Mouse (Mus musculus) embryonic facial prominence, embryonic 11.5 days (tissue): ENCODE measurements at regions not wholly inside any gene's neighbourhood (a gene's known extent, or its start where the extent isn't known, plus 50 kb on each side); places are given as distances from the start of the nearest gene placed in this dataset.

Source experiments
- ATAC-seq: fragments of 200-750 bp; cut with Nextera tagmentation; replicated peaks from 2 replicates; pipeline ENCODE4 v1.8.0; 2017; ENCODE audit warnings: low read depth; ENCODE audit not compliant: insufficient number of reproducible peaks, low FRiP score, low TSS enrichment
- DNase-seq: peaks from one replicate; pipeline ENCODE4 v3.0.0-alpha.2; 2015; ENCODE audit warnings: low spot score
- H3K27ac ChIP-seq: fragments of 300-500 bp; sonication (generic); replicated peaks from 2 replicates; pipeline ENCODE4 v1.5.1; 2014; ENCODE audit warnings: mild to moderate bottlenecking, low read depth, low read length, control low read depth
- H3K27me3 ChIP-seq: fragments of 300-500 bp; sonication (generic); 2 replicates; pipeline ENCODE4 v1.6.1; 2014; ENCODE audit warnings: mild to moderate bottlenecking, low read length, moderate library complexity, mixed read lengths; ENCODE audit not compliant: control insufficient read depth, insufficient read depth
- H3K36me3 ChIP-seq: fragments of 300-500 bp; sonication (generic); replicated peaks from 2 replicates; pipeline ENCODE4 v1.6.1; 2014; ENCODE audit warnings: low read depth, mild to moderate bottlenecking, low read length, moderate library complexity, mixed read lengths; ENCODE audit not compliant: control insufficient read depth, insufficient read depth
- H3K4me1 ChIP-seq: fragments of 300-500 bp; sonication (generic); 2 replicates; pipeline ENCODE4 v1.6.1; 2014; ENCODE audit warnings: low read length, mixed read lengths; ENCODE audit not compliant: control insufficient read depth, insufficient read depth
- H3K4me2 ChIP-seq: fragments of 300-500 bp; sonication (generic); 2 replicates; pipeline ENCODE4 v1.6.1; 2014; ENCODE audit warnings: low read depth, mild to moderate bottlenecking, control low read depth, low read length, moderate library complexity
- H3K4me3 ChIP-seq: fragments of 300-500 bp; sonication (generic); 2 replicates; pipeline ENCODE4 v1.5.1; 2014; ENCODE audit warnings: low read depth, low read length, control low read depth
- H3K9ac ChIP-seq: fragments of 300-500 bp; sonication (generic); replicated peaks from 2 replicates; pipeline ENCODE4 v1.6.1; 2014; ENCODE audit warnings: mild to moderate bottlenecking, control low read depth, low read length
- H3K9me3 ChIP-seq: fragments of 300-500 bp; sonication (generic); replicated peaks from 2 replicates; pipeline ENCODE4 v1.6.1; 2016; ENCODE audit warnings: mild to moderate bottlenecking, low read length, inconsistent platforms, mixed read lengths; ENCODE audit not compliant: control insufficient read depth
- WGBS: fragments of 180-500 bp; shearing (Covaris S2); extraction: QIAGEN DNeasy Blood & Tissue Kit; methylation state at CpG from one replicate; pipeline ENCODE4 v1.1.7; 2014; 5-methylcytosine and 5-hydroxymethylcytosine counted together

GRCm38 (mm10) chr3:45523281-45523680 lies 145.1 kb downstream of the Pcdh10 start:
- DNase-seq (no peak), ATAC-seq (no peak)
- 82% methylated on average over 4 of the region's 4 CpGs for WGBS
- H3K4me1 ChIP-seq = no peaks in the 10 kb centered on the region
- H3K4me3 ChIP-seq = no peak overlapping the region
- no peaks in the 10 kb centered on the region for H3K27me3 ChIP-seq
- H3K27ac ChIP-seq = no peak overlapping the region
- no peak overlapping the region for H3K4me2 ChIP-seq
- H3K36me3 ChIP-seq = no peaks in the 10 kb centered on the region
- H3K9me3 ChIP-seq = no peaks in the 10 kb centered on the region
- no peak overlapping the region for H3K9ac ChIP-seq

- H3K4me3 ChIP-seq = no peak overlapping the region
- no peaks in the 10 kb centered on the region for H3K36me3 ChIP-seq
- no peaks in the 10 kb centered on the region for H3K4me1 ChIP-seq
- no peaks in the 10 kb centered on the region for H3K9me3 ChIP-seq
- DNase-seq = no peak
- no peak overlapping the region for H3K27ac ChIP-seq
- 93% methylated on average over 3 of the region's 3 CpGs for WGBS
- H3K9ac ChIP-seq = no peak overlapping the region
- no peak overlapping the region for H3K4me2 ChIP-seq
- H3K27me3 ChIP-seq = no peaks in the 10 kb centered on the region
- ATAC-seq = no peak
These were observed 168.9 kb downstream of the Pcdh10 start for GRCm38 (mm10) chr3:45547091-45547490.

- ATAC-seq (no peak), DNase-seq (peak; percentile 81)
- Histone ChIP-seq H3K27me3 (no peaks in the 10 kb centered on the region), H3K9me3 (no peaks in the 10 kb centered on the region), H3K9ac (no peak overlapping the region), H3K4me1 (no peaks in the 10 kb centered on the region), H3K4me2 (no peak overlapping the region), H3K27ac (no peak overlapping the region), H3K4me3 (no peak overlapping the region), H3K36me3 (no peaks in the 10 kb centered on the region)
- 16% methylated on average over 1 of the region's 1 CpGs for WGBS
These were observed 177.5 kb downstream of the Pcdh10 start for GRCm38 (mm10) chr3:45555736-45556135.

GRCm38 (mm10) chr3:45572995-45573394 lies 194.8 kb downstream of the Pcdh10 start:
- WGBS = 95% methylated on average over 1 of the region's 1 CpGs
- H3K36me3 ChIP-seq = no peaks in the 10 kb centered on the region
- no peak for DNase-seq

GRCm38 (mm10) chr3:45577035-45577434 lies 198.8 kb downstream of the Pcdh10 start:
- Histone ChIP-seq H3K9ac (no peak overlapping the region), H3K4me1 (no peaks in the 10 kb centered on the region), H3K36me3 (no peaks in the 10 kb centered on the region), H3K27me3 (no peaks in the 10 kb centered on the region), H3K4me2 (no peak overlapping the region), H3K4me3 (no peak overlapping the region), H3K9me3 (no peaks in the 10 kb centered on the region), H3K27ac (no peak overlapping the region)
- ATAC-seq (no peak), DNase-seq (no peak)
- 85% methylated on average over 1 of the region's 1 CpGs for WGBS

More at GRCm38 (mm10) chr3:45572995-45573394, 194.8 kb downstream of the Pcdh10 start:
- ATAC-seq = no peak
- H3K9me3 ChIP-seq = no peaks in the 10 kb centered on the region
- no peaks in the 10 kb centered on the region for H3K27me3 ChIP-seq
- no peak overlapping the region for H3K27ac ChIP-seq
- H3K4me1 ChIP-seq = no peaks in the 10 kb centered on the region
- H3K9ac ChIP-seq = no peak overlapping the region
- no peak overlapping the region for H3K4me2 ChIP-seq
- H3K4me3 ChIP-seq = no peak overlapping the region

GRCm38 (mm10) chr3:45593561-45593960 lies 215.4 kb downstream of the Pcdh10 start:
- Histone ChIP-seq H3K4me3 (no peak overlapping the region), H3K9ac (no peak overlapping the region), H3K4me1 (no peaks in the 10 kb centered on the region), H3K4me2 (no peak overlapping the region), H3K9me3 (no peaks in the 10 kb centered on the region), H3K27me3 (no peaks in the 10 kb centered on the region), H3K27ac (no peak overlapping the region), H3K36me3 (no peaks in the 10 kb centered on the region)
- ATAC-seq (no peak), DNase-seq (peak; percentile 54)
- 8% methylated on average over 1 of the region's 1 CpGs for WGBS

GRCm38 (mm10) chr3:45602278-45602677 lies 224.1 kb downstream of the Pcdh10 start:
- WGBS = 78% methylated on average over 2 of the region's 2 CpGs
- DNase-seq = no peak
- no peak for ATAC-seq
- Histone ChIP-seq H3K4me1 (no peaks in the 10 kb centered on the region), H3K36me3 (no peaks in the 10 kb centered on the region), H3K27ac (no peak overlapping the region), H3K27me3 (no peaks in the 10 kb centered on the region), H3K4me3 (no peak overlapping the region), H3K9me3 (no peaks in the 10 kb centered on the region), H3K9ac (no peak overlapping the region), H3K4me2 (no peak overlapping the region)

- ATAC-seq = no peak
These were observed 225.0 kb downstream of the Pcdh10 start for GRCm38 (mm10) chr3:45603151-45603550.

More at GRCm38 (mm10) chr3:45603151-45603550, 225.0 kb downstream of the Pcdh10 start:
- Histone ChIP-seq H3K9me3 (no peaks in the 10 kb centered on the region), H3K4me1 (no peaks in the 10 kb centered on the region), H3K4me2 (no peak overlapping the region), H3K27ac (no peak overlapping the region), H3K36me3 (no peaks in the 10 kb centered on the region), H3K4me3 (no peak overlapping the region), H3K9ac (no peak overlapping the region), H3K27me3 (no peaks in the 10 kb centered on the region)
- 70% methylated on average over 5 of the region's 5 CpGs for WGBS
- DNase-seq = no peak
